Mouse (Mus musculus): ENCODE results near the gene 1810037I17Rik. TPM values are rescaled to one million over a fixed set of nuclear protein-coding genes. Genes with fewer than 3 reads are reported as not detected.

Gene 1810037I17Rik
- polyA plus RNA-seq, 1 experiment from 2014 or later = 162 TPM

GRCm38 (mm10) chr3:122968391-122968790, 44.4 kb downstream of the 1810037I17Rik start:
- no peaks in the 10 kb centered on the region for H3K9me3 ChIP-seq (ENCODE audit: low read length)
- no peak overlapping the region for H3K27ac ChIP-seq (ENCODE audit: low read length)
- 91% methylated on average over 9 of the region's 9 CpGs for WGBS
- no peak overlapping the region for H3K9ac ChIP-seq (replicated peaks; ENCODE audit: low read depth)
- DNase-seq (ENCODE audit: low spot score) (no peak), ATAC-seq (no peak)
- H3K36me3 ChIP-seq (ENCODE audit: insufficient read depth, low read length) = 0 out of 2 replicates have a peak, but pooled peaks cover 10% of the 10 kb centered on the region
- no peaks in the 10 kb centered on the region for H3K27me3 ChIP-seq (replicated peaks; ENCODE audit: insufficient read depth, low read length)
- H3K4me2 ChIP-seq (replicated peaks; ENCODE audit: low read depth, low read length) = no peak overlapping the region
- TF ChIP-seq EP300 (IDR thresholded peaks at IDR 0.05) = no peak
- no peak for TF ChIP-seq CTCF (IDR thresholded peaks at IDR 0.05)
- H3K4me3 ChIP-seq (ENCODE audit: low read depth, low read length) = no peak overlapping the region
- H3K4me1 ChIP-seq (ENCODE audit: insufficient read depth, low read depth, low read length) = no peaks in the 10 kb centered on the region

- 76% methylated on average over 3 of the region's 3 CpGs for WGBS
- Histone ChIP-seq H3K4me1 (ENCODE audit: insufficient read depth, low read depth, low read length) (no peaks in the 10 kb centered on the region), H3K27me3 (replicated peaks; ENCODE audit: insufficient read depth, low read length) (no peaks in the 10 kb centered on the region), H3K9me3 (ENCODE audit: low read length) (no peaks in the 10 kb centered on the region), H3K9ac (replicated peaks; ENCODE audit: low read depth) (no peak overlapping the region), H3K27ac (ENCODE audit: low read length) (no peak overlapping the region), H3K4me2 (replicated peaks; ENCODE audit: low read depth, low read length) (no peak overlapping the region), H3K36me3 (ENCODE audit: insufficient read depth, low read length) (0 out of 2 replicates have a peak, but pooled peaks cover 10% of the 10 kb centered on the region), H3K4me3 (ENCODE audit: low read depth, low read length) (no peak overlapping the region)
- ATAC-seq (no peak), DNase-seq (ENCODE audit: low spot score) (no peak)
- TF ChIP-seq EP300 (IDR thresholded peaks at IDR 0.05) = no peak
- TF ChIP-seq CTCF (IDR thresholded peaks at IDR 0.05) = no peak
Measured at GRCm38 (mm10) chr3:122972126-122972822, 48.3 kb downstream of the 1810037I17Rik start.

DNA sequence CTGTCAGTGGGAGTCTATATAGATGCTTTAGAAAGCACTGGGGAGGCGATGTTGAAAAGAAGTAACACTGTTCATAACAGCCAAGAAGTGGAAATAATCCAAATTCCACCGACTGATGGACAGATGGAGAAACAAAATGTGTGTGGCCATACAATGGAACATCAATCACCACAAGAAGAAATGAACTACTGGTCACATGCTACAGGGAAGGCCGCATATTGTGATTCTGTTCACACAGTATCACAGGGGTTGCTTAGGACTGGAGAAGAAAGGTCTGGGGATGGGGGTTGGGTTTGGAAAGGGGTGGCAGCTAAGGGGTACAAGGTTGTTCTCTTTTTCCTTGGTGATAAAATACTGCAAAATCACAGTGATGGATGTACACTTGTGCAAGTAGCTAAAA, 50.8 kb downstream of the 1810037I17Rik start:
- DNase-seq (ENCODE audit: low spot score) = no peak
- Histone ChIP-seq H3K27me3 (replicated peaks; ENCODE audit: insufficient read depth, low read length) (no peaks in the 10 kb centered on the region), H3K9ac (replicated peaks; ENCODE audit: low read depth) (no peak overlapping the region), H3K27ac (ENCODE audit: low read length) (no peak overlapping the region), H3K9me3 (ENCODE audit: low read length) (no peaks in the 10 kb centered on the region), H3K36me3 (ENCODE audit: insufficient read depth, low read length) (no peaks in the 10 kb centered on the region), H3K4me2 (replicated peaks; ENCODE audit: low read depth, low read length) (no peak overlapping the region), H3K4me3 (ENCODE audit: low read depth, low read length) (no peak overlapping the region), H3K4me1 (ENCODE audit: insufficient read depth, low read depth, low read length) (no peaks in the 10 kb centered on the region)
- no peak for ATAC-seq
- WGBS = 69% methylated on average over 3 of the region's 3 CpGs
- TF ChIP-seq CTCF (IDR thresholded peaks at IDR 0.05) (no peak), EP300 (IDR thresholded peaks at IDR 0.05) (no peak)

- TF ChIP-seq EP300 (IDR thresholded peaks at IDR 0.05) (no peak), CTCF (IDR thresholded peaks at IDR 0.05) (no peak)
- no peaks in the 10 kb centered on the region for H3K27me3 ChIP-seq (replicated peaks; ENCODE audit: insufficient read depth, low read length)
- no peak overlapping the region for H3K4me2 ChIP-seq (replicated peaks; ENCODE audit: low read depth, low read length)
- no peak overlapping the region for H3K9ac ChIP-seq (replicated peaks; ENCODE audit: low read depth)
- no peaks in the 10 kb centered on the region for H3K36me3 ChIP-seq (ENCODE audit: insufficient read depth, low read length)
- ATAC-seq = no peak
- H3K9me3 ChIP-seq (ENCODE audit: low read length) = no peaks in the 10 kb centered on the region
- no peak for DNase-seq (ENCODE audit: low spot score)
- WGBS = 65% methylated on average over 4 of the region's 4 CpGs
- H3K4me1 ChIP-seq (ENCODE audit: insufficient read depth, low read depth, low read length) = no peaks in the 10 kb centered on the region
- H3K4me3 ChIP-seq (ENCODE audit: low read depth, low read length) = no peak overlapping the region
- no peak overlapping the region for H3K27ac ChIP-seq (ENCODE audit: low read length)
Measured at GRCm38 (mm10) chr3:122975363-122975762, 51.4 kb downstream of the 1810037I17Rik start.

Other genes with a start within 250 kb of the 1810037I17Rik start
- gene Pde5a, start 195.3 kb upstream of the 1810037I17Rik start, polyA plus RNA-seq (2015; fragmentation: Nextera tagmentation; extraction: Ambion mirVana) = 16.6 and 22.7 TPM in 2 replicates
- 0.12 TPM in 1 of 2 replicates, not detected in the other for gene Fabp2, start 29.1 kb upstream of the 1810037I17Rik start, polyA plus RNA-seq (2015; fragmentation: Nextera tagmentation; extraction: Ambion mirVana)
- gene Gm10959, start 4.8 kb upstream of the 1810037I17Rik start, polyA plus RNA-seq (2015; fragmentation: Nextera tagmentation; extraction: Ambion mirVana) = not detected in 2 replicates
- gene Usp53, start 60.3 kb downstream of the 1810037I17Rik start, polyA plus RNA-seq (2015; fragmentation: Nextera tagmentation; extraction: Ambion mirVana) = 9.6 and 10.1 TPM in 2 replicates
- gene Myoz2, start 110.8 kb downstream of the 1810037I17Rik start, polyA plus RNA-seq (2015; fragmentation: Nextera tagmentation; extraction: Ambion mirVana) = 3.7 and 5.5 TPM in 2 replicates